Mouse (Mus musculus) hindbrain, postnatal 0 days (tissue): ENCODE measurements at regions not wholly inside any gene's neighbourhood (a gene's known extent, or its start where the extent isn't known, plus 50 kb on each side); places are given as distances from the start of the nearest gene placed in this dataset.

Experiments used
- ATAC-seq: fragments of 200-750 bp; cut with Nextera tagmentation; 2 replicates; pipeline ENCODE4 v1.8.0; 2017; ENCODE audit warnings: mild to moderate bottlenecking, moderate TSS enrichment, moderate library complexity
- DNase-seq: peaks from one replicate; pipeline ENCODE4 v3.0.0-alpha.2; 2015; ENCODE audit warnings: low spot score
- H3K27ac ChIP-seq: fragments of 300-500 bp; sonication (generic); 2 replicates; pipeline ENCODE4 v1.5.1; 2014; ENCODE audit warnings: mild to moderate bottlenecking
- H3K27me3 ChIP-seq: fragments of 300-500 bp; sonication (generic); 2 replicates; pipeline ENCODE4 v1.6.1; 2014; ENCODE audit warnings: low read length, mixed read lengths; ENCODE audit not compliant: insufficient read depth
- H3K36me3 ChIP-seq: fragments of 300-500 bp; sonication (generic); 2 replicates; pipeline ENCODE4 v1.6.1; 2014; ENCODE audit warnings: low read length, mixed read lengths; ENCODE audit not compliant: insufficient read depth
- H3K4me1 ChIP-seq: fragments of 300-500 bp; sonication (generic); 2 replicates; pipeline ENCODE4 v1.6.1; 2014; ENCODE audit warnings: antibody characterized with exemption, low read length, mixed read lengths; ENCODE audit not compliant: insufficient read depth
- H3K4me2 ChIP-seq: fragments of 300-500 bp; sonication (generic); 2 replicates; pipeline ENCODE4 v1.6.1; 2014; ENCODE audit warnings: low read depth, mild to moderate bottlenecking, low read length, moderate library complexity, mixed read lengths
- H3K4me3 ChIP-seq: fragments of 300-500 bp; sonication (generic); 2 replicates; pipeline ENCODE4 v1.5.1; 2014; ENCODE audit warnings: low read length
- H3K9ac ChIP-seq: fragments of 300-500 bp; sonication (generic); replicated peaks from 2 replicates; pipeline ENCODE4 v1.6.1; 2014; ENCODE audit warnings: mild to moderate bottlenecking, low read length, moderate library complexity, mixed read lengths
- H3K9me3 ChIP-seq: fragments of 300-500 bp; sonication (generic); 2 replicates; pipeline ENCODE4 v1.6.1; 2016; ENCODE audit warnings: low read length, mixed read lengths
- CTCF ChIP-seq: IDR thresholded peaks from 2 replicates; pipeline ENCODE4 v1.5.1; 2016; ENCODE audit warnings: antibody characterized with exemption, control low read depth, low read depth
- WGBS: fragments of 180-500 bp; shearing (Covaris S2); extraction: QIAGEN DNeasy Blood & Tissue Kit; methylation state at CpG from one replicate; pipeline ENCODE4 v1.1.7; 2014; 5-methylcytosine and 5-hydroxymethylcytosine counted together

DNA sequence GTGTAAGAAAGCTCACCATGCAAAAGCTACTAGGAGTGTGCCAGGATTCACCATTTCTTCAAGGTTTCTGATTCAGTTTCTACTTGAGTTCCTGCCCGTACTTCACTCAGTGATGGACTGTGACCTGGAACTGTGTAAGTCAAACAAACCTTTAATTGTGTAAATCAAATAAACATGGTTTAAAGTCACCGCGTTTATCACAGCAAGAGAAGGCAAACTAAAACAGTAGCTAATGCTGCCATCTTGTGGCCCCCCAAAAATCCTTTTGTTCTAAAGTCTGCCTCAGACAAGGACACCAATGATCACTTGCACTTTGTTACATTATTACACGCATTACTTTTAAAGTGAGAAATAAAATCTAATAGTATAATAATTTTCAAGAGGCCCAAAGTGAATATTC is 63.6 kb upstream of the Dcx start:
- WGBS: 35% methylated on average over 4 of the region's 4 CpGs
- no peak overlapping the region for H3K9ac ChIP-seq
- H3K36me3 ChIP-seq: no peaks in the 10 kb centered on the region
- no peaks in the 10 kb centered on the region for H3K4me1 ChIP-seq
- H3K27me3 ChIP-seq: no peaks in the 10 kb centered on the region
- H3K4me3 ChIP-seq: no peak overlapping the region
- H3K4me2 ChIP-seq: 0 out of 2 replicates have a peak overlapping the region, but pooled peaks have one; percentile 36
- ATAC-seq: no peak
- peak; percentile 67 for DNase-seq
- no peaks in the 10 kb centered on the region for H3K9me3 ChIP-seq
- TF ChIP-seq CTCF: peak; percentile 57
- no peak overlapping the region for H3K27ac ChIP-seq
